Mouse (Mus musculus): ENCODE data around the gene Ffar1.

DNA sequence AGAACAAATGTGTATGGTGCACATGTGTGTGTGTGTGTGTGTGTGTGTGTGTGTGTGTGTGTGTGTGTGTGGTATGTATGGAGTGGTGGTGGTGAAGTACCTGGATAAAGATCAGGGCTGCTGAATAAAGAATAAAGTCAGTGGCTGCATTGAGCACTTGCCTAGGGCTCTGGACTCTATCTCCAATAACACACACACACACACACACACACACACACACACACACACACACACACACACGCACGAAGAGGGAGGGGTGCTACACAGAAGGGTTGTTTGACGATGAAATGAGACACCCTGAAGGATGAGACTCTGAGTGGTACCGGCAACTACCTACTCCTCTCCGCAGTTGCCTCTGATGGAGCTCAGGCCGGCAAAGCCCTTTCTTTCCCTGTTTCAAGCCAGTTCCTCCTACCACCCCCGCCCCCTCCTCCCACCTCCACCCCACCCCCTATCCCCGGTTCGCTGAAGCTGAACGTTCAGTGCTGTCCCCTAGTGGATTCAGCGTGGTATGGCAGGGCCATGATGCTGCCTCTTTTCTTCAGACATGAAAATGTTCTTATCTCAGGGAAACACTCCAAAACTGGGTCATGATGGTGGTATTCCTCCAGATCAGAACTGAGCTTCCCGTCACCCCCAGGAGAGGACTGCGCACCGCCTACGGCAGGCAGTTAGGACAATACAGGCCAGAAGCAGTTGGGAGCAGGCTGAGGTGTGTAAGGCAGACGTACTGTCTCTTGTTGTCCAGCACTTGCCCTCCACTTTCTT lies 1.5 kb downstream of the Ffar1 start:
- TF ChIP-seq CTCF (IDR thresholded peaks at IDR 0.05; ENCODE audit: control insufficient read depth, insufficient read depth, insufficient read length), result no peak
- TF ChIP-seq USF1 (IDR thresholded peaks at IDR 0.05; ENCODE audit: low read depth), result no peak

Data from C2C12 (cell line).